Mouse (Mus musculus) kidney, adult 8-10 months (tissue): ENCODE measurements around the gene Ophn1.
A peak's percentile ranks its signal among the peaks of the same experiment; 100 is the strongest.

Experiments
- DNase-seq, 2 experiments: peaks; one replicate each; pipeline ENCODE4 v3.0.0; 2022

The Ophn1 gene

GRCm38 (mm10) chrX:98890406-98891116, at the start of gene Ophn1:
TSS of gene Ophn1 (minus strand) at chrX:98891025.
- peak; percentile 52 to 53 for DNase-seq

GRCm38 (mm10) chrX:98937555-98938294, 46.9 kb upstream of the Ophn1 start:
- DNase-seq: peak; percentile 91 to 94

- DNase-seq: peak; percentile 95 to 98
Measured at GRCm38 (mm10) chrX:98936707-98937554, 46.1 kb upstream of the Ophn1 start.

GRCm38 (mm10) chrX:98936101-98936500, 45.3 kb upstream of the Ophn1 start, which contains the start of gene Yipf6:
TSS of gene Yipf6 (plus strand) at chrX:98936316.
- DNase-seq: no peak

- DNase-seq: peak in 1 of 2 experiments; percentile 16
Measured at GRCm38 (mm10) chrX:98919423-98919822, 28.6 kb upstream of the Ophn1 start.

GRCm38 (mm10) chrX:98908910-98909309, 18.1 kb upstream of the Ophn1 start:
- DNase-seq: no peak

GRCm38 (mm10) chrX:98904226-98904625, 13.4 kb upstream of the Ophn1 start:
- DNase-seq: no peak

GRCm38 (mm10) chrX:98898307-98898706, 7.5 kb upstream of the Ophn1 start:
- peak; percentile 45 to 56 for DNase-seq

- no peak for DNase-seq
Measured at GRCm38 (mm10) chrX:98890072-98890405, 786 bp downstream of the Ophn1 start.

GRCm38 (mm10) chrX:98881983-98882382, 8.8 kb downstream of the Ophn1 start:
- no peak for DNase-seq

GRCm38 (mm10) chrX:98881085-98881484, 9.7 kb downstream of the Ophn1 start:
- no peak for DNase-seq

GRCm38 (mm10) chrX:98880314-98880713, 10.5 kb downstream of the Ophn1 start:
- no peak for DNase-seq

GRCm38 (mm10) chrX:98875144-98875543, 15.7 kb downstream of the Ophn1 start:
- DNase-seq: no peak

GRCm38 (mm10) chrX:98874086-98874485, 16.7 kb downstream of the Ophn1 start:
- no peak for DNase-seq

GRCm38 (mm10) chrX:98872064-98872463, 18.8 kb downstream of the Ophn1 start:
- DNase-seq: no peak

GRCm38 (mm10) chrX:98870541-98870940, 20.3 kb downstream of the Ophn1 start:
- no peak for DNase-seq

- no peak for DNase-seq
Measured at GRCm38 (mm10) chrX:98869735-98870134, 21.1 kb downstream of the Ophn1 start.

- DNase-seq: no peak
Measured at GRCm38 (mm10) chrX:98869165-98869564, 21.7 kb downstream of the Ophn1 start.

- DNase-seq: no peak
Measured at GRCm38 (mm10) chrX:98860167-98860566, 30.7 kb downstream of the Ophn1 start.

- DNase-seq: no peak
Measured at GRCm38 (mm10) chrX:98856046-98856445, 34.8 kb downstream of the Ophn1 start.

- no peak for DNase-seq
Measured at GRCm38 (mm10) chrX:98850869-98851268, 40.0 kb downstream of the Ophn1 start.

GRCm38 (mm10) chrX:98841606-98842005, 49.2 kb downstream of the Ophn1 start:
- DNase-seq: no peak

GRCm38 (mm10) chrX:98835989-98836388, 54.8 kb downstream of the Ophn1 start:
- DNase-seq: no peak
